Comparison of ENCODE assay signal across 9 mouse cellular contexts in genomic region chr8:114205221-114205901, GRCm38 (mm10). TPM values are rescaled to one million over a fixed set of nuclear protein-coding genes. Genes with fewer than 3 reads are reported as not detected.
DNase-seq lines count a peak whose midpoint lies in the region; ATAC-seq lines count a peak whose summit lies in the region.
"Had no signal": no experiment of that assay in that cellular context is flagged by ENCODE, and none has a peak within 500 bp of the region (broad histone marks: within the 10 kb centered on the region; RNA-seq: fewer than 3 reads in every experiment).

Gene Vat1l, plus strand, starts transcription at chr8:114205612.

- H3K9ac ChIP-seq in heart, embryonic 11.5 days (ENCODE audit: low read depth, low read length) = no peak within 1 kb of the TSS
- no peak within 1 kb of the TSS for H3K9ac ChIP-seq in embryonic facial prominence, embryonic 15.5 days
- no peak within 1 kb of the TSS for H3K9ac ChIP-seq in intestine, embryonic 15.5 days
- no peak within 1 kb of the TSS for H3K9ac ChIP-seq in liver, embryonic 16.5 days (ENCODE audit: low read depth, low read length)

- no peak within 1 kb of the TSS for H3K27ac ChIP-seq in heart, embryonic 11.5 days (ENCODE audit: low read depth, low read length)
- H3K27ac ChIP-seq in embryonic facial prominence, embryonic 15.5 days (replicated peaks) = no peak within 1 kb of the TSS
- no peak within 1 kb of the TSS for H3K27ac ChIP-seq in intestine, embryonic 15.5 days
- no peak within 1 kb of the TSS for H3K27ac ChIP-seq in liver, embryonic 16.5 days (ENCODE audit: low read length)

- H3K36me3 ChIP-seq in heart, embryonic 11.5 days (ENCODE audit: control insufficient read depth, insufficient read depth, low read length) = no peaks in the 10 kb centered on the region
- H3K36me3 ChIP-seq in embryonic facial prominence, embryonic 15.5 days = no peaks in the 10 kb centered on the region
- no peaks in the 10 kb centered on the region for H3K36me3 ChIP-seq in intestine, embryonic 15.5 days
- no peaks in the 10 kb centered on the region for H3K36me3 ChIP-seq in liver, embryonic 16.5 days (ENCODE audit: control insufficient read depth, insufficient read depth)

- H3K4me1 ChIP-seq in heart, embryonic 11.5 days (ENCODE audit: control insufficient read depth, insufficient read depth, low read length) = peaks cover 5% of the 10 kb centered on the region; the same call in 1 of the 2 replicates
- H3K4me1 ChIP-seq in embryonic facial prominence, embryonic 15.5 days = peaks cover 16% of the 10 kb centered on the region
- peaks cover 8% of the 10 kb centered on the region; the same call in 1 of the 2 replicates for H3K4me1 ChIP-seq in intestine, embryonic 15.5 days (replicated peaks)
- no peaks in the 10 kb centered on the region for H3K4me1 ChIP-seq in liver, embryonic 16.5 days (ENCODE audit: control insufficient read depth, low read depth, low read length)

- H3K9me3 ChIP-seq in heart, embryonic 11.5 days (replicated peaks; ENCODE audit: control insufficient read depth, low read length) = no peaks in the 10 kb centered on the region
- H3K9me3 ChIP-seq in embryonic facial prominence, embryonic 15.5 days (replicated peaks) = no peaks in the 10 kb centered on the region
- H3K9me3 ChIP-seq in intestine, embryonic 15.5 days = no peaks in the 10 kb centered on the region
- H3K9me3 ChIP-seq in liver, embryonic 16.5 days (replicated peaks; ENCODE audit: control insufficient read depth, low read length) = no peaks in the 10 kb centered on the region

- H3K4me3 ChIP-seq in heart, embryonic 11.5 days (ENCODE audit: low read depth, low read length) = peak within 1 kb of the TSS; percentile 49
- peak within 1 kb of the TSS; percentile 46 for H3K4me3 ChIP-seq in embryonic facial prominence, embryonic 15.5 days (replicated peaks)
- peak within 1 kb of the TSS; percentile 40 for H3K4me3 ChIP-seq in intestine, embryonic 15.5 days (replicated peaks)
- H3K4me3 ChIP-seq in liver, embryonic 16.5 days (ENCODE audit: low read depth, low read length) = 0 out of 2 replicates have a peak within 1 kb of the TSS, but pooled peaks have one; percentile 3

- no peak for DNase-seq in heart, adult 11 months
- no peak for DNase-seq in adrenal gland, postnatal 4 days (ENCODE audit: low spot score in 2 of 2)
- DNase-seq in right cerebral cortex, postnatal 25 days = peak; percentile 50
- no peak for DNase-seq in thymus, postnatal 25 days

- peaks cover 30% of the 10 kb centered on the region for H3K27me3 ChIP-seq in heart, embryonic 11.5 days (ENCODE audit: control insufficient read depth, insufficient read depth, low read length)
- peaks cover 35% of the 10 kb centered on the region for H3K27me3 ChIP-seq in embryonic facial prominence, embryonic 15.5 days
- H3K27me3 ChIP-seq in intestine, embryonic 15.5 days (replicated peaks) = peaks cover 20% of the 10 kb centered on the region
- H3K27me3 ChIP-seq in liver, embryonic 16.5 days (ENCODE audit: control insufficient read depth, insufficient read depth, low read depth, low read length) = peaks cover 21% of the 10 kb centered on the region

- peak within 1 kb of the TSS; percentile 84 for H3K4me2 ChIP-seq in heart, embryonic 11.5 days
- peak within 1 kb of the TSS; percentile 79 for H3K4me2 ChIP-seq in embryonic facial prominence, embryonic 15.5 days (replicated peaks)
- H3K4me2 ChIP-seq in intestine, embryonic 15.5 days (replicated peaks) = peak within 1 kb of the TSS; percentile 79
- H3K4me2 ChIP-seq in liver, embryonic 16.5 days (ENCODE audit: low read depth, low read length) = no peak within 1 kb of the TSS

- ATAC-seq in heart, embryonic 11.5 days (replicated peaks; ENCODE audit: insufficient number of reproducible peaks, low FRiP score, low TSS enrichment) = no peak
- no peak for ATAC-seq in embryonic facial prominence, embryonic 15.5 days (ENCODE audit: insufficient number of reproducible peaks, low FRiP score, low TSS enrichment, low read depth)
- ATAC-seq in intestine, embryonic 15.5 days = peak; percentile 72
- ATAC-seq in liver, embryonic 16.5 days (ENCODE audit: low read depth) = no peak

- WGBS in heart, embryonic 11.5 days (ENCODE audit: insufficient replicate concordance) = 1% methylated on average over 39 of the region's 39 CpGs
- WGBS in embryonic facial prominence, embryonic 15.5 days = under 1% methylated on average over 39 of the region's 39 CpGs
- WGBS in intestine, embryonic 15.5 days = under 1% methylated on average over 39 of the region's 39 CpGs
- WGBS in liver, embryonic 16.5 days (ENCODE audit: insufficient replicate concordance) = under 1% methylated on average over 35 of the region's 39 CpGs

RNA-seq across cellular contexts. Expression of gene Vat1l, which starts in this region (rescaled TPM):
- polyA plus RNA-seq in heart, embryonic 11.5 days (2014; fragmentation: Nextera tagmentation; extraction: Ambion mirVana) = 0.62 and 0.73 TPM in 2 replicates
- 10 to 100 TPM; 25.7 to 35.4 TPM for total RNA-seq in adrenal gland, postnatal 4 days (2021)
- 4.0 and 4.2 TPM in 2 replicates for polyA plus RNA-seq in embryonic facial prominence, embryonic 15.5 days (2015; fragmentation: Nextera tagmentation; extraction: Ambion mirVana)
- polyA plus RNA-seq in intestine, embryonic 15.5 days (2015; fragmentation: Nextera tagmentation; extraction: Ambion mirVana) = 2.4 and 3.5 TPM in 2 replicates
- 0.02 and 0.09 TPM in 2 replicates for polyA plus RNA-seq in liver, embryonic 16.5 days (2015; fragmentation: Nextera tagmentation; extraction: Ambion mirVana)
- polyA plus RNA-seq: C2C12 had no signal
